Mouse (Mus musculus) liver, embryonic 14.5 days (tissue): ENCODE data around the gene Mia2. TPM values are rescaled to one million over a fixed set of nuclear protein-coding genes. Genes with fewer than 3 reads are reported as not detected.

ENCODE experiments used
- ATAC-seq: fragments of 200-750 bp; cut with Nextera tagmentation; 2 replicates; pipeline ENCODE4 v1.8.0; 2017; ENCODE audit warnings: moderate number of reproducible peaks, mild to moderate bottlenecking, moderate library complexity; ENCODE audit not compliant: insufficient read depth
- DNase-seq, 3 experiments: peaks; one replicate each; pipeline ENCODE4 v3.0.0-alpha.2; 2012 to 2013; ENCODE audit warnings: low read depth in 3 of 3, low spot score in 3 of 3
- H3K27ac ChIP-seq: fragments of 300-500 bp; sonication (generic); 2 replicates; pipeline ENCODE4 v1.5.1; 2014; ENCODE audit warnings: moderate library complexity, mild to moderate bottlenecking, control low read depth, inconsistent platforms
- H3K27me3 ChIP-seq: fragments of 300-500 bp; sonication (generic); 2 replicates; pipeline ENCODE4 v1.6.1; 2014; ENCODE audit warnings: mild to moderate bottlenecking, low read length, moderate library complexity; ENCODE audit not compliant: control insufficient read depth, insufficient read depth
- H3K36me3 ChIP-seq: fragments of 300-500 bp; sonication (generic); replicated peaks from 2 replicates; pipeline ENCODE4 v1.6.1; 2014; ENCODE audit warnings: low read depth; ENCODE audit not compliant: control insufficient read depth, insufficient read depth
- H3K4me1 ChIP-seq, 2 experiments: fragments of 200-500 bp in 1 of 2; fragments of 300-500 bp in 1 of 2; sonication (generic) in 1 of 2; replicated peaks; 2 replicates each; pipeline ENCODE4 v1.6.1; 2012 to 2014; ENCODE audit warnings: antibody characterized with exemption in 1 of 2, inconsistent platforms in 1 of 2, low read length in 1 of 2; ENCODE audit not compliant: control insufficient read depth in 2 of 2, insufficient read depth in 2 of 2
- H3K4me2 ChIP-seq: fragments of 300-500 bp; sonication (generic); 2 replicates; pipeline ENCODE4 v1.6.1; 2014; ENCODE audit warnings: low read depth, mild to moderate bottlenecking, control low read depth, moderate library complexity
- H3K4me3 ChIP-seq, 2 experiments: fragments of 200-500 bp in 1 of 2; fragments of 300-500 bp in 1 of 2; sonication (generic) in 1 of 2; 2 replicates each; pipeline ENCODE4 v1.5.1; 2012 to 2014; ENCODE audit warnings: low read depth in 2 of 2, low read length in 2 of 2, mild to moderate bottlenecking in 2 of 2, control low read depth in 1 of 2, inconsistent platforms in 1 of 2, moderate library complexity in 1 of 2; ENCODE audit not compliant: insufficient read depth in 1 of 2
- H3K9ac ChIP-seq: fragments of 300-500 bp; sonication (generic); replicated peaks from 2 replicates; pipeline ENCODE4 v1.6.1; 2014; ENCODE audit warnings: mild to moderate bottlenecking, control low read depth, moderate library complexity
- H3K9me3 ChIP-seq: fragments of 300-500 bp; sonication (generic); 2 replicates; pipeline ENCODE4 v1.6.1; 2016; ENCODE audit warnings: low read length, mixed read lengths; ENCODE audit not compliant: control insufficient read depth
- CTCF ChIP-seq: IDR thresholded peaks from 2 replicates; pipeline ENCODE4 v1.5.1; 2016; ENCODE audit warnings: antibody characterized with exemption, low read depth, control low read depth
- EP300 ChIP-seq: IDR thresholded peaks from 2 replicates; pipeline ENCODE4 v1.6.1; 2016; ENCODE audit warnings: antibody characterized with exemption, low read depth
- WGBS: fragments of 180-500 bp; shearing (Covaris S2); extraction: QIAGEN DNeasy Blood & Tissue Kit; methylation state at CpG from one replicate; pipeline ENCODE4 v1.1.7; 2014; ENCODE audit not compliant: insufficient replicate concordance; 5-methylcytosine and 5-hydroxymethylcytosine counted together
- polyA plus RNA-seq, 2 experiments: library from polyadenylated mRNA; depleted of rRNA in 1 of 2; stranded (reverse) in 1 of 2; unstranded in 1 of 2; fragments of >200 nt; fragmentation: Nextera tagmentation in 1 of 2; extraction: Ambion mirVana in 1 of 2; gene quantifications; 2 replicates each; pipeline versions ENCODE4 v1.2.1 to v1.2.3; 2012 to 2014

The Mia2 gene
- polyA plus RNA-seq (2012; rRNA removed) (26.9 and 31.7 TPM in 2 replicates), polyA plus RNA-seq (2014; fragmentation: Nextera tagmentation; extraction: Ambion mirVana) (42.6 and 43.4 TPM in 2 replicates)

- H3K4me2 ChIP-seq, result peak within 1 kb of the TSS; percentile 6; the same call in 1 of the 2 replicates
- no peak within 1 kb of the TSS; the same call in 1 of the 2 replicates for H3K9ac ChIP-seq
- H3K4me1 ChIP-seq, result no peaks in the 10 kb centered on the region
- peak in 1 of 3 experiments; percentile 16 for DNase-seq
- H3K36me3 ChIP-seq, result no peaks in the 10 kb centered on the region
- peak; percentile 45; the same call in 1 of the 2 replicates for ATAC-seq
- H3K4me3 ChIP-seq, result peak within 1 kb of the TSS; percentile 40 to 62
- 70% methylated on average over 19 of the region's 19 CpGs for WGBS
- TF ChIP-seq CTCF (no peak), EP300 (no peak)
- 0 out of 2 replicates have a peak within 1 kb of the TSS, but pooled peaks have one; percentile 5 for H3K27ac ChIP-seq
- no peaks in the 10 kb centered on the region for H3K9me3 ChIP-seq
- H3K27me3 ChIP-seq, result no peaks in the 10 kb centered on the region
Observed at GRCm38 (mm10) chr12:59095104-59096025, at the start of gene Mia2. Gene Mia2, plus strand, starts transcription at chr12:59095799.

GRCm38 (mm10) chr12:59052470-59052869 lies 43.1 kb upstream of the Mia2 start:
- 54% methylated on average over 3 of the region's 3 CpGs for WGBS
- Histone ChIP-seq H3K36me3 (peaks cover 30% of the 10 kb centered on the region), H3K9ac (no peak overlapping the region), H3K4me2 (no peak overlapping the region), H3K4me3 (no peak overlapping the region), H3K4me1 (peaks cover 13 to 21% of the 10 kb centered on the region in 2 experiments), H3K9me3 (no peaks in the 10 kb centered on the region), H3K27ac (no peak overlapping the region), H3K27me3 (no peaks in the 10 kb centered on the region)
- TF ChIP-seq EP300 (no peak), CTCF (no peak)
- no peak for ATAC-seq
- DNase-seq, result no peak

GRCm38 (mm10) chr12:59053166-59053565 lies 42.4 kb upstream of the Mia2 start:
- H3K27ac ChIP-seq, result peak overlapping the region; percentile 42
- peak overlapping the region; percentile 28 for H3K4me2 ChIP-seq
- H3K4me1 ChIP-seq, result peaks cover 13 to 21% of the 10 kb centered on the region in 2 experiments

GRCm38 (mm10) chr12:59053976-59054375 lies 41.6 kb upstream of the Mia2 start:
- peaks cover 13 to 21% of the 10 kb centered on the region in 2 experiments for H3K4me1 ChIP-seq
- DNase-seq (no peak), ATAC-seq (no peak)
- no peak overlapping the region for H3K4me2 ChIP-seq
- no peak overlapping the region for H3K9ac ChIP-seq
- no peak overlapping the region for H3K27ac ChIP-seq
- H3K4me3 ChIP-seq, result no peak overlapping the region
- no peaks in the 10 kb centered on the region for H3K9me3 ChIP-seq
- H3K27me3 ChIP-seq, result no peaks in the 10 kb centered on the region
- peaks cover 23% of the 10 kb centered on the region for H3K36me3 ChIP-seq
- TF ChIP-seq CTCF, result no peak
- TF ChIP-seq EP300, result no peak

More at GRCm38 (mm10) chr12:59053166-59053565, 42.4 kb upstream of the Mia2 start:
- DNase-seq (peak in 1 of 3 experiments; percentile 43), ATAC-seq (peak; percentile 83)
- H3K36me3 ChIP-seq, result peaks cover 24% of the 10 kb centered on the region
- H3K4me3 ChIP-seq, result no peak overlapping the region
- no peaks in the 10 kb centered on the region for H3K9me3 ChIP-seq
- H3K27me3 ChIP-seq, result no peaks in the 10 kb centered on the region
- peak; percentile 68 for TF ChIP-seq EP300
- TF ChIP-seq CTCF, result no peak
- H3K9ac ChIP-seq, result 0 out of 2 replicates have a peak overlapping the region, but pooled peaks have one; percentile 13
- WGBS, result 28% methylated on average over 5 of the region's 5 CpGs
